Mouse (Mus musculus) splenic B cell, adult 2 months (primary cell): ENCODE measurements around the gene Znrf1.
"Not testable (repeated sequence)": the region's sequence is repeated elsewhere in the genome, so short reads cannot be mapped to it uniquely, and the experiment has no call there.

Experiments
- DNase-seq: peaks from one replicate; pipeline ENCODE4 v3.0.0-alpha.2; 2011; ENCODE audit warnings: low read depth, low spot score
- H3K27me3 ChIP-seq: 2 replicates; pipeline ENCODE4 v1.6.1; 2012; ENCODE audit warnings: mild to moderate bottlenecking, low read length, moderate library complexity, mixed read lengths; ENCODE audit not compliant: control insufficient read depth, poor library complexity, insufficient read depth, severe bottlenecking
- H3K36me3 ChIP-seq: 2 replicates; pipeline ENCODE4 v1.6.1; 2012; ENCODE audit warnings: mild to moderate bottlenecking, low read length, moderate library complexity, mixed read lengths; ENCODE audit not compliant: control insufficient read depth, poor library complexity, insufficient read depth, severe bottlenecking

The Znrf1 gene

DNA sequence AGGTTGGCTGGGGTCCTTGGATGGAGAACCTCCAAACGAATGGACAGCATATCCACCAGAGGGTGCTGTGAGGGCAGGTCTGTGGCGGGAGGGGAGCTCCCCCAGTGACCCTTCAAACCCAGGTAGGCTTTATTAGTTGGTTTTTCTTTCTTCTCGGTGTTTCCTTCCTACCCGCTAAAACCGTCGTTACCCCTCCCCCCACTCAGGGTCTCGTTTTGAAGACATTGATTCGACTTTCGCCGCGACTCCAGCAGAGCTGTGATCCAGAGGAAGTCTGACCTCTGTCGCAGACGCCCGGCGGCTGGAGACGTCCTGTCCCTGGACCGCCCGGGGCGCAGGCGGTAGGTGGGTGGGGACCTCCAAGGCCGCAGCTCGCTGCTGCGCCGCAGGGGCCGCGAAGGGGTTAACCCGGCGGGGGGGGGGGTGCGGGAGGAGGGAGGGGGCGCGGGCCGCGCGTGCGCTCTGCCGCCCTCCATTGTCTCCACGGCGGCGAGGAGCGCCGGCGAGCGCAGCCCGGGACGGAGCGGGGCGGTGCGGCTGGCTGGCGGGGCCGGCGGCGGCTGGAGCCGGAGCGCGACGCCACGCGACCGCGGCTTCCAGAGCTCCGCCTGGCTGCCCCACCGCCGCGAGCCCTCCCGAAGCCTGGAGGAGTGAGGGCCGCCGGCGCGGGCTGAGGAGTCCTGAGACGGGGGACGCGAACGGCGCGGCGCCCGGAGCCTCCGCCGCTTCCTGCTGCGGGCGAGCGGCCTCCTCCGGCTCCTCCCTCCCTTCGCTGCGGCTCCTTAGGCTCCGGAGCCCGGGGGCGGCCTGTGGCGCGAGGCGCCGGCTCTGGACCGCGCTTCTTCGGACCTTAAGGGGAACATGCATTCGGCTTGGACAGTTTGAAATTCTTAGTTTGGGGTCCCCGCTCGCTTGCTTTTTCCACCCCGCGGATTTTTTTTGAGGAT, at the start of gene Znrf1:
TSS of gene Znrf1 (plus strand) at position 67 of the 947 bp plus-strand sequence.
- DNase-seq, result peak; percentile 71
- H3K36me3 ChIP-seq, result no peaks in the 10 kb centered on the region
- H3K27me3 ChIP-seq, result no peaks in the 10 kb centered on the region

GRCm38 (mm10) chr8:111490034-111490591, 45.8 kb upstream of the Znrf1 start:
- no peak for DNase-seq
- Histone ChIP-seq H3K27me3 (no peaks in the 10 kb centered on the region), H3K36me3 (no peaks in the 10 kb centered on the region)

- no peak for DNase-seq
- Histone ChIP-seq H3K36me3 (0 out of 2 replicates have a peak, but pooled peaks cover 4% of the 10 kb centered on the region), H3K27me3 (no peaks in the 10 kb centered on the region)
These were observed 44.7 kb upstream of the Znrf1 start for GRCm38 (mm10) chr8:111491191-111491590.

GRCm38 (mm10) chr8:111492508-111492907, 43.4 kb upstream of the Znrf1 start:
- no peak for DNase-seq

DNA sequence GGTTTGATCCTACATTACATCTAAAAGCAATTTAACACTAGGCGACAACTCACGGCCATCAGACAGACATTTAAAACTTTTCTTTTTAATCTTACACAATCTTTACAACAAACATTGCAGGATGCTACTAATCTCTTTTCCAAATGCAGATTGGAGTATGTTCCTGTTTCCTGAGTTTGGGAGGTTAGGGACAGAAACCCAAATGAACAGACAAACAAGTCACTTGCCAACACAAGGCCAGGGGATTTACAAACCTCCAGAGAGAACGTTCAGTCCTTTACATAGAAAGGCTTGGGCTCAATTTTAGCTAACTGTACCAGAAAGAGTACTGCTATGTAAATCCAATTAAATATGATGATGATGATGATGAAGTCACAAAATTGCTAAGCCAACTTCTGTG, 42.7 kb upstream of the Znrf1 start:
- DNase-seq, result no peak
- H3K36me3 ChIP-seq, result 0 out of 2 replicates have a peak, but pooled peaks cover 4% of the 10 kb centered on the region
- H3K27me3 ChIP-seq, result no peaks in the 10 kb centered on the region

More at GRCm38 (mm10) chr8:111492508-111492907, 43.4 kb upstream of the Znrf1 start:
- Histone ChIP-seq H3K27me3 (no peaks in the 10 kb centered on the region), H3K36me3 (0 out of 2 replicates have a peak, but pooled peaks cover 4% of the 10 kb centered on the region)

GRCm38 (mm10) chr8:111496326-111496725, 39.6 kb upstream of the Znrf1 start:
- no peak for DNase-seq
- Histone ChIP-seq H3K36me3 (peaks cover 7% of the 10 kb centered on the region), H3K27me3 (no peaks in the 10 kb centered on the region)

DNA sequence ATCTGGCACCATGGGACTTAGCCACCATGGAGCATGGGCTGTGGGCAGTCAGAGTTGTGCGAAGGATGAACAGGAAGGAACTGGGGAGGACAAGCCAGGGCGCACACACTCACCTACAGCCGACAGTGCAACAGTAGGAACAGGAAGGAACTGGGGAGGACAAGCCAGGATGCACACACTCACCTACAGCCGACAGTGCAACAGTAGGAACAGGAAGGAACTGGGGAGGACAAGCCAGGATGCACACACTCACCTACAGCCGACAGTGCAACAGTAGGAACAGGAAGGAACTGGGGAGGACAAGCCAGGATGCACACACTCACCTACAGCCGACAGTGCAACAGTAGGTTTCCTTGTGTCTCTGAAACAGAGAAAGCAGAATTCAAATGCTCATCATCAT, 37.6 kb upstream of the Znrf1 start:
- not testable (repeated sequence) for H3K27me3 ChIP-seq, DNase-seq, H3K36me3 ChIP-seq

DNA sequence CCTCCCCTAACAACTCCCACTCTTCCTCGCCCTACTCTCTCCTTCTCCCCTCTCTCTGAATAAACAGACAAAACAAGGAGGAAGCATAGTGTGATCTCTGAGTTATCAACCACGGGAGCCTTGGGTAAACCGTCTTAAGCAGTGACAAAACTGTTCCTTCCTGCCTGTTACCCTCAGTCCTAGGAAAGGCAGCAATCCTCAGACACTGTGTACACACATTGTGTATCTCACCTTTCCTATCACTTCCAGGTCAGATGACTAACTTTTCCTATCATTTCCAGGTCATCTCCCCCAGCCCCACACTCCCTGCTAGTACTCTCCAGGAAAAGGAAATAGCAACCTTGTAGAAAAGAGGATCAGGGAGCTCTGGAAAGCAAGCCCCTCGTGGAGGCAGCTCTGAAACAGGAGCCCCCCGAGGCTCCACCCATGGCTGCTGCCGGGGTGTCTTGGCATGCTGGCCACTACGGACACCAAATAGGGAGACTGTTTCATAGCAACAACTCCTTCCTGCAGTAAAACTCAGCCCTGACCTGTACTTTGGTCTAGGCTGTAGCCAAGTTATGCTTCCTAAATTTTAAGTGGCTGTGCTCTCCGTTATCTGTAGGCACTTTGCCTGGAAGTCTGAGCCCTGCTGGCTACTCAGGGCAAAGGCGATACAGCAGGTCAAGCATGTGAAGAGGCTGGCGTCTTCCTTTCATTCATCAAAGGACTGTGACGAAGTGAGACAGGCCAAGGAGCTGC, 34.0 kb upstream of the Znrf1 start:
- Histone ChIP-seq H3K36me3 (peaks cover 2% of the 10 kb centered on the region), H3K27me3 (no peaks in the 10 kb centered on the region)
- DNase-seq, result no peak

- Histone ChIP-seq H3K36me3 (no peaks in the 10 kb centered on the region; the same call in 1 of the 2 replicates), H3K27me3 (no peaks in the 10 kb centered on the region)
- DNase-seq, result no peak
These were observed 27.3 kb upstream of the Znrf1 start for GRCm38 (mm10) chr8:111508566-111508965.

- Histone ChIP-seq H3K27me3 (no peaks in the 10 kb centered on the region), H3K36me3 (no peaks in the 10 kb centered on the region)
- no peak for DNase-seq
These were observed 26.6 kb upstream of the Znrf1 start for GRCm38 (mm10) chr8:111509278-111509677.

DNA sequence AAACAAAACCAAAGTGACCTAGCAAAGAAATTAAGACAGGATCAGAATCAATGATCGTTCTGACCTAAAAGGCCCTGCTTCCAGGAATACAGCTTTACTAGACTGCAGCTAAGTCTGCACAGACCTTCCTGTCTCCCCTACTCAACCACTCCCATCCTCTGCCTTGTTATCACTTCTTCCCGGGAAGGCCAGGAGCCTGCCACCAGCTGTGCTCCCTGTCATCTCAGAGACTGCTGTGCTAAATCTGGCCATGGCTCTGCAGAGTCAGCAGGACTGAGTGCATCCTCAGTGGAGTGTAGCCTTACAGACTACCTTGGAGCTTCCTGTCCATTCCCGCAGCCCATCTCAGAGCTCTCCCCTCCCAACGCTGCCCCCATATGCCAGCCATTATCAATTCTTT, 25.5 kb upstream of the Znrf1 start:
- no peaks in the 10 kb centered on the region for H3K36me3 ChIP-seq
- H3K27me3 ChIP-seq, result no peaks in the 10 kb centered on the region
- DNase-seq, result no peak

DNA sequence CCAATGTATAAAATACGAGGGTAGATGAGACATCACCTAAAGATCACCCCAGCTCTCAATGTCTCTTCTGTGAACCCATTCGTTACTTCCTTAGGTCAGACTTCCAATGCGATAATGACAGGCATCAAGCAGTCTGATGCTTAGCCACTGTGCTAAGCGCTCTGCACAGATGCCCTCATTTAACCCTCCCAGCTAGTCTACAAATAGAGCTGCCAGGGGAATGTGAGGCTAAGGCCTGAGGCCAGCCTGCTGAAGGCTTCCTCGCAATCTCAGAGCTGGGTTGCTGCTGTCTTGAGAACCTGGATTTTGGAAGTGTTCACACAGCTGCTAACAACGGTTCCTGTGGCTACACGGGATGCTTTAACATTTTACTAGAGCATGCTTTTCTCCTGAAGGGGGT, 23.0 kb upstream of the Znrf1 start:
- Histone ChIP-seq H3K27me3 (no peaks in the 10 kb centered on the region), H3K36me3 (no peaks in the 10 kb centered on the region)
- DNase-seq, result no peak

DNA sequence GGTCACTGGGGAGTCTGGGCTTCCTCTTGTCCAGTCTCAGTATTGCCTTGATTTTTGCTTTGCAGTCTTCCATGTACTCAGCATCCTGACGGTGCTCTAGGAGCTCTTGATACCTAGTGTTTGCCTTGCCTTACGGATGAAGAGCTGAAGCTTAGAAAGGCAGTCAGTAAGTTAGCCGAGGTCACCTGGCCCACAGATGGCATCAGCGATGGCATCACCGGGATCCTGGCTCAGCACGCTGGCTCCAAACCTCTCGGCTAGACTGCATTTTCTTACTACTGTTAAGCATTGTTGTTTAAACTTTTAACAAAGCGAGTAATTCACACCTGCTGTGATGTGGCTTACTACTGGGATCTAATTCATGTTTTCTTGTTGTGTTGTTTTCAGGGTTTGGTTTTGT, 22.5 kb upstream of the Znrf1 start:
- no peaks in the 10 kb centered on the region for H3K36me3 ChIP-seq
- no peak for DNase-seq
- no peaks in the 10 kb centered on the region for H3K27me3 ChIP-seq

GRCm38 (mm10) chr8:111516451-111517035, 19.4 kb upstream of the Znrf1 start:
- no peak for DNase-seq
- Histone ChIP-seq H3K36me3 (no peaks in the 10 kb centered on the region), H3K27me3 (no peaks in the 10 kb centered on the region)
